Mouse (Mus musculus): ENCODE results near the gene Gm3755.
"Not testable (repeated sequence)": the region's sequence is repeated elsewhere in the genome, so short reads cannot be mapped to it uniquely, and the experiment has no call there.

The Gm3755 gene

DNA sequence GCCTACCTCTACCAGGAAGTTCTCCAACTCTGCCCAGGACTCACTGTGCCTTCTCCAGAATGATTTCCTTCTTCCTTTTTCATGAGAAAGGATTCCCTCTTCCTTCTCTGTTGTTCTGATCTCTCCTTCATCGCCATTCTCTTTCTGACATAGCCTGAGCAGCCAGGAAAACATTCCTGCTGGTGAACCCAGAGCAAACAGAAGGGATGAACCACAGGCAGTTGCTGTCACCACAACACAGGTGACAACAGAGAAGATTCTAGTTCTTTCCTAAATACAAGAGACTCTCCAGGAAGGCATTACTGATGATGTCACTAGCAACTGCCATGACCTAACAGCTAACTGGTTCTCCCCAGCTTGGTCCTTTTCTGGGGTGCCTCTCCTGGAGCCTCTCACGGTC is at the start of gene Gm3755:
Gm3755 (minus strand) TSS at position 101 of the 400 bp plus-strand sequence.
- DNase-seq (ENCODE audit: low spot score in 2 of 2) = not testable (repeated sequence)

DNA sequence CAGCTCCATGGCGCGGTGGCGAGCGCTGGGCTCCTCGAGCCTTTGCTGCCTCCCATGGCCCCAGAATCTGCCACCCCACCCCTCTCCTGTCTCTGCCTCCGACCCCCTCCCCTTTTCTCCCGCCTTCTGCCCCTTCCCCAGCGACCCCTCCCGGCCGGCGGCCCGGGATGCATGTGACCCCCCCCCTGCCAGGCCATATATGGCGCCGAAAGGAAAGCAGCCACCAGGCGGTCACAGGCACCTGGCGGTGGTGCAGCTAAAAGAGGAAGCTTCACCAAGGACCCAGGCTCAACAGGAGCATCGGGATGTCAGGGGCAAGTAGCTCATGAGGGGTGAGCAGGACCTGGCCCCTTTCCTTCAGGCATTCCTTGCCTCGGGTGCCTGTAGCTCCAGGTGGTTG is 38.0 kb upstream of the Gm3755 start:
- DNase-seq (ENCODE audit: low spot score in 2 of 2) = not testable (repeated sequence)

DNA sequence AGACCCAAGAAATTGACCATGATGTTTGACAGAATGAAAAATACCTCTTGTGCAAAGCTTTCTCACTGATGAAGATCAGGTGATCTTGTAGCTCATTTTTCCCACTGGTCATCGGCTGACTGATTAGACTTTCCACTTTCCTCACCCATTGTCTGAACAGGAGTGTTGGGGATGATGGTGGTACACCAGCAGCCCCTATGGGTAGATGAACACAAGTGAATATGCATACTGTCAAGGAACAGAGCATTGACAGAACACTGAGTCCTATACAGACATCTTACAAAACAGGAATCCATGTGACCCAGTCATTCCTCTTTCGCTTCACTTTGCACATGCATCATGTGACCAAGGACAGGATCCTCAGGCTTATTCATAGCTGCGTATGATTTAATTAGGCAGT is 32.9 kb upstream of the Gm3755 start, which contains the start of gene Gm3752:
Gm3752 (minus strand) TSS at position 101 of the 400 bp plus-strand sequence.
- DNase-seq (ENCODE audit: low spot score in 2 of 2) = not testable (repeated sequence)

DNA sequence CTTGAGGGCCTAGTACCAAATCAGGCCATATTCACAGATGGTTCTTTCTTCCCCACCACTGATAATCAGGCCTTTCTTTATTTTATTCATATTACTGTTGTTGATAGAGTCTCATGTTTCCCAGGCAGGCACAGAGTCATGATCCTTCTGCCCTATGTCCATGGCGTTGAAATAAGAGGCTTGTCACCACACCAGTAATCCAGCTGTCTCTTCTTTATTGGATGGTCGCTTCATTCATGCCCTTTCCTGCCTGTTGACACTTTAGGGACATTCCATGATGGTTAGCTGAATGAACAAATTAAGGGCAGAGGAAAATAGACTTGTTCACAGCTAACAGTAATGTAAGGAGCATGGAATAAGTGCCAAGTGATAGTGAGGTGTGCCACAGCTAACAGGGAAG is 28.2 kb downstream of the Gm3755 start:
- not testable (repeated sequence) for DNase-seq (ENCODE audit: low spot score in 2 of 2)

All from spleen, postnatal 36 days (tissue).